10 mouse cellular contexts compared by ENCODE assay signal in the genomic region with DNA sequence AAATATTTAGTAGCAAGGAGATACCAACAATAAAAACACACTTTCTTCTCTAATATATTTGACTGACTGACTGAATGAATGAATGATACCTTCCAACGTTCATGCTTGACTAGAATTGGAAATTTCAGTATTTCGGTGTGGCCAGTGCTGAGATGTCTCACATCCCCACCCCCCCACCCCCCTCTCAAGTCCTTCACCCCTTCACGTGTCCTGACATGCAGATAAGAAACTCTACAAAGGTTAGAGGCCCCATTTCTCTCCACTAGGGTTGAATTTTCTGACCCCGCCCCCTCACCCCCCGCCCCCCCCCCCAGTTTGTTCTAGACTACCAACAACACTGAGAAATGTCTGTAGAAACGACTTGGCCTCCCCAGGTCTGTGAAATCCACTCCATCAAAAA. TPM values are rescaled to one million over a fixed set of nuclear protein-coding genes. Genes with fewer than 3 reads are reported as not detected.
DNase-seq lines count a peak whose midpoint lies in the region; ATAC-seq lines count a peak whose summit lies in the region.
"Had no signal": no experiment of that assay in that cellular context is flagged by ENCODE, and none has a peak within 500 bp of the region (broad histone marks: within the 10 kb centered on the region; RNA-seq: fewer than 3 reads in every experiment).

No protein-coding gene starts in this region.

- H3K27me3 ChIP-seq in heart, embryonic 10.5 days (ENCODE audit: insufficient read depth, poor library complexity, severe bottlenecking): no peaks in the 10 kb centered on the region
- H3K27me3 ChIP-seq in midbrain, embryonic 10.5 days (ENCODE audit: low read depth, poor library complexity, severe bottlenecking): no peaks in the 10 kb centered on the region
- H3K27me3 ChIP-seq in midbrain, embryonic 16.5 days (ENCODE audit: control insufficient read depth, insufficient read depth, low read depth, low read length): no peaks in the 10 kb centered on the region
- H3K27me3 ChIP-seq in liver, embryonic 12.5 days (replicated peaks): no peaks in the 10 kb centered on the region
- H3K27me3 ChIP-seq in splenic B cell, adult 2 months (ENCODE audit: control insufficient read depth, insufficient read depth, low read length, poor library complexity, severe bottlenecking): 0 out of 2 replicates have a peak, but pooled peaks cover 1% of the 10 kb centered on the region

- no peak overlapping the region; the same call in 1 of the 2 replicates for H3K4me2 ChIP-seq in midbrain, embryonic 16.5 days (ENCODE audit: low read length)
- peak overlapping the region; percentile 90 for H3K4me2 ChIP-seq in liver, embryonic 12.5 days

- H3K4me3 ChIP-seq in heart, embryonic 10.5 days: peak overlapping the region; percentile 90
- peak overlapping the region; percentile 74 for H3K4me3 ChIP-seq in midbrain, embryonic 10.5 days
- no peak overlapping the region for H3K4me3 ChIP-seq in midbrain, embryonic 16.5 days (ENCODE audit: low read depth, low read length)
- H3K4me3 ChIP-seq in liver, embryonic 12.5 days: peak overlapping the region; percentile 74

- WGBS in heart, embryonic 10.5 days: 24% methylated on average over 6 of the region's 6 CpGs
- 26% methylated on average over 6 of the region's 6 CpGs for WGBS in midbrain, embryonic 10.5 days
- 24% methylated on average over 6 of the region's 6 CpGs for WGBS in midbrain, embryonic 16.5 days
- WGBS in liver, embryonic 12.5 days (ENCODE audit: insufficient replicate concordance): 10% methylated on average over 6 of the region's 6 CpGs

- H3K4me1 ChIP-seq in heart, embryonic 10.5 days: peaks cover 28% of the 10 kb centered on the region
- peaks cover 38% of the 10 kb centered on the region for H3K4me1 ChIP-seq in midbrain, embryonic 10.5 days
- H3K4me1 ChIP-seq in midbrain, embryonic 16.5 days (ENCODE audit: control insufficient read depth, insufficient read depth, low read length): peaks cover 5% of the 10 kb centered on the region; the same call in 1 of the 2 replicates
- H3K4me1 ChIP-seq in liver, embryonic 12.5 days: peaks cover 57% of the 10 kb centered on the region

- intact Hi-C loops in heart, postnatal 25 days (cut with DNase I): loop anchor here (2.0 kb wide), 1 partner anchor 319 kb away; no protein-coding TSS in a partner anchor

- no peaks in the 10 kb centered on the region for H3K9me3 ChIP-seq in heart, embryonic 10.5 days
- H3K9me3 ChIP-seq in midbrain, embryonic 10.5 days (replicated peaks): no peaks in the 10 kb centered on the region
- no peaks in the 10 kb centered on the region for H3K9me3 ChIP-seq in midbrain, embryonic 16.5 days (replicated peaks; ENCODE audit: control insufficient read depth, low read length, poor library complexity, severe bottlenecking)
- H3K9me3 ChIP-seq in liver, embryonic 12.5 days (replicated peaks): no peaks in the 10 kb centered on the region

- H3K27ac ChIP-seq in heart, embryonic 10.5 days: no peak overlapping the region
- H3K27ac ChIP-seq in midbrain, embryonic 10.5 days (replicated peaks): peak overlapping the region; percentile 99
- H3K27ac ChIP-seq in midbrain, embryonic 16.5 days (ENCODE audit: low read length): no peak overlapping the region
- H3K27ac ChIP-seq in liver, embryonic 12.5 days: no peak overlapping the region

- H3K36me3 ChIP-seq in heart, embryonic 10.5 days: no peaks in the 10 kb centered on the region
- no peaks in the 10 kb centered on the region for H3K36me3 ChIP-seq in midbrain, embryonic 10.5 days
- no peaks in the 10 kb centered on the region for H3K36me3 ChIP-seq in midbrain, embryonic 16.5 days (ENCODE audit: control insufficient read depth, insufficient read depth, low read length)
- no peaks in the 10 kb centered on the region for H3K36me3 ChIP-seq in liver, embryonic 12.5 days
- no peaks in the 10 kb centered on the region for H3K36me3 ChIP-seq in splenic B cell, adult 2 months (ENCODE audit: control insufficient read depth, insufficient read depth, low read length, poor library complexity, severe bottlenecking)

- ATAC-seq in midbrain, embryonic 16.5 days: no peak
- no peak for ATAC-seq in liver, embryonic 12.5 days

- no peak for DNase-seq in heart, embryonic 10.5 days (ENCODE audit: low spot score)
- no peak for DNase-seq in heart, postnatal 25 days (ENCODE audit: low spot score)
- DNase-seq in midbrain, embryonic 10.5 days (ENCODE audit: low spot score): no peak
- DNase-seq in splenic B cell, adult 2 months (ENCODE audit: low read depth, low spot score): peak; percentile 9
- DNase-seq in cerebellum, postnatal 10 days: no peak
- DNase-seq in adrenal gland, postnatal 36 days: no peak
- DNase-seq: kidney, adult 9 months; layer of hippocampus, postnatal 36 days had no signal

- H3K9ac ChIP-seq in midbrain, embryonic 16.5 days (ENCODE audit: low read depth, low read length): no peak overlapping the region
- H3K9ac ChIP-seq in liver, embryonic 12.5 days: peak overlapping the region; percentile 62

RNA-seq across cellular contexts. Expression of a gene that starts 43.1 kb away (rescaled TPM):
- polyA plus RNA-seq in heart, embryonic 10.5 days (2016; fragmentation: Nextera tagmentation; extraction: Ambion mirVana): 13.5 and 16.6 TPM in 2 replicates
- 1 to 10 TPM; 3.0 to 3.4 TPM for total RNA-seq in heart, postnatal 25 days (2021)
- polyA plus RNA-seq in midbrain, embryonic 10.5 days (2016; fragmentation: Nextera tagmentation; extraction: Ambion mirVana): 18.2 and 21.2 TPM in 2 replicates
- 13.4 and 13.8 TPM in 2 replicates for polyA plus RNA-seq in midbrain, embryonic 16.5 days (2015; fragmentation: Nextera tagmentation; extraction: Ambion mirVana)
- 11.3 and 12.1 TPM in 2 replicates for polyA plus RNA-seq in liver, embryonic 12.5 days (2016; fragmentation: Nextera tagmentation; extraction: Ambion mirVana)
- 1 to 10 TPM; 7.5 to 8.5 TPM for total RNA-seq in adrenal gland, postnatal 36 days (2021)

RNA-seq across cellular contexts. Expression of a gene that starts 43.3 kb away (rescaled TPM):
- polyA plus RNA-seq in heart, embryonic 10.5 days (2016; fragmentation: Nextera tagmentation; extraction: Ambion mirVana): 13.1 and 13.3 TPM in 2 replicates
- total RNA-seq in heart, postnatal 25 days (2021): 10 to 100 TPM in 1 of 2 experiments, 1 to 10 TPM in 1; 10.0 to 10.8 TPM
- 16.8 and 17.6 TPM in 2 replicates for polyA plus RNA-seq in midbrain, embryonic 10.5 days (2016; fragmentation: Nextera tagmentation; extraction: Ambion mirVana)
- polyA plus RNA-seq in midbrain, embryonic 16.5 days (2015; fragmentation: Nextera tagmentation; extraction: Ambion mirVana): 13.1 and 14.1 TPM in 2 replicates
- 9.8 and 10.3 TPM in 2 replicates for polyA plus RNA-seq in liver, embryonic 12.5 days (2016; fragmentation: Nextera tagmentation; extraction: Ambion mirVana)
- 10 to 100 TPM; 19.8 to 22.8 TPM for total RNA-seq in adrenal gland, postnatal 36 days (2021)
